Mouse (Mus musculus) MEL (cell line): ENCODE data around the gene Mex3a. TPM values are rescaled to one million over a fixed set of nuclear protein-coding genes. Genes with fewer than 3 reads are reported as not detected.

Source experiments
- DNase-seq: peaks from one replicate; pipeline ENCODE4 v3.0.0; 2011; ENCODE audit warnings: low read depth, low spot score
- H3K27ac ChIP-seq: 2 replicates; pipeline ENCODE4 v1.5.1; 2012; ENCODE audit warnings: low read depth, mild to moderate bottlenecking, control low read depth, low read length, moderate library complexity; ENCODE audit not compliant: control insufficient read depth
- H3K27me3 ChIP-seq, 2 experiments: fragments of 150-350 bp in 1 of 2; sonication (generic) in 1 of 2; 2 replicates each; pipeline ENCODE4 v1.6.1; 2012; ENCODE audit warnings: low read length in 2 of 2, mild to moderate bottlenecking in 2 of 2, improper control_type of control experiment in 1 of 2, moderate library complexity in 1 of 2; ENCODE audit not compliant: insufficient read depth in 2 of 2, control insufficient read depth in 1 of 2
- H3K36me3 ChIP-seq, 2 experiments: 2 replicates each; pipeline ENCODE4 v1.6.1; 2012 to 2014; ENCODE audit warnings: low read length in 2 of 2, improper control_type of control experiment in 1 of 2, inconsistent platforms in 1 of 2, mild to moderate bottlenecking in 1 of 2; ENCODE audit not compliant: insufficient read depth in 2 of 2, control insufficient read depth in 1 of 2
- H3K4me1 ChIP-seq, 2 experiments: fragments of 150-350 bp in 1 of 2; sonication (generic) in 1 of 2; 2 replicates each; pipeline ENCODE4 v1.6.1; 2012; ENCODE audit warnings: low read length in 2 of 2, improper control_type of control experiment in 1 of 2, mild to moderate bottlenecking in 1 of 2; ENCODE audit not compliant: insufficient read depth in 2 of 2, control insufficient read depth in 1 of 2
- H3K4me3 ChIP-seq, 2 experiments: fragments of 150-350 bp in 1 of 2; sonication (generic) in 1 of 2; 2 replicates each; pipeline ENCODE4 v1.5.1; 2012; ENCODE audit warnings: low read depth in 2 of 2, low read length in 2 of 2, mild to moderate bottlenecking in 2 of 2, moderate library complexity in 2 of 2, control low read depth in 1 of 2, improper control_type of control experiment in 1 of 2; ENCODE audit not compliant: control insufficient read depth in 1 of 2, insufficient read depth in 1 of 2
- H3K79me2 ChIP-seq: 2 replicates; pipeline ENCODE4 v1.6.1; 2012; ENCODE audit warnings: mild to moderate bottlenecking, low read length, moderate library complexity; ENCODE audit not compliant: control insufficient read depth, poor library complexity, insufficient read depth
- H3K9ac ChIP-seq: 2 replicates; pipeline ENCODE4 v1.6.1; 2012; ENCODE audit warnings: low read depth, mild to moderate bottlenecking, control low read depth, low read length, moderate library complexity; ENCODE audit not compliant: control insufficient read depth, poor library complexity, severe bottlenecking
- H3K9me3 ChIP-seq: fragments of 150-350 bp; sonication (generic); replicated peaks from 2 replicates; pipeline ENCODE4 v1.6.1; 2012; ENCODE audit warnings: mild to moderate bottlenecking, low read length, improper control_type of control experiment, moderate library complexity; ENCODE audit not compliant: insufficient read depth
- CHD1 ChIP-seq: IDR thresholded peaks from 2 replicates; pipeline ENCODE4 v1.6.1; 2012; ENCODE audit warnings: low read depth, mild to moderate bottlenecking, inconsistent platforms, low read length, improper control_type of control experiment
- CHD2 ChIP-seq: IDR thresholded peaks from 2 replicates; pipeline ENCODE4 v1.6.1; 2011; ENCODE audit warnings: low read length, improper control_type of control experiment
- E2F4 ChIP-seq: IDR thresholded peaks from 2 replicates; pipeline ENCODE4 v1.6.1; 2011; ENCODE audit warnings: low read depth, low read length, improper control_type of control experiment, borderline replicate concordance
- ELF1 ChIP-seq: IDR thresholded peaks from 2 replicates; pipeline ENCODE4 v1.6.1; 2014; ENCODE audit warnings: low read depth, mild to moderate bottlenecking, inconsistent platforms, low read length, improper control_type of control experiment, moderate library complexity
- EP300 ChIP-seq, 2 experiments: IDR thresholded peaks; 2 replicates each; pipeline ENCODE4 v1.6.1; 2011; ENCODE audit warnings: improper control_type of control experiment in 2 of 2, low read length in 2 of 2, low read depth in 1 of 2, mild to moderate bottlenecking in 1 of 2
- ETS1 ChIP-seq: IDR thresholded peaks from 2 replicates; pipeline ENCODE4 v1.6.1; 2012; ENCODE audit warnings: low read depth, mild to moderate bottlenecking, inconsistent platforms, low read length, improper control_type of control experiment, moderate library complexity
- GABPA ChIP-seq: IDR thresholded peaks from 2 replicates; pipeline ENCODE4 v1.6.1; 2012; ENCODE audit warnings: low read depth, mild to moderate bottlenecking, inconsistent platforms, low read length, improper control_type of control experiment, moderate library complexity
- GATA1 ChIP-seq: IDR thresholded peaks from 2 replicates; pipeline ENCODE4 v1.6.1; 2011; ENCODE audit warnings: low read depth, low read length, improper control_type of control experiment
- HCFC1 ChIP-seq: IDR thresholded peaks from 2 replicates; pipeline ENCODE4 v1.6.1; 2012; ENCODE audit warnings: low read depth, mild to moderate bottlenecking, inconsistent platforms, low read length, improper control_type of control experiment, moderate library complexity
- MEF2A ChIP-seq: IDR thresholded peaks from 2 replicates; pipeline ENCODE4 v1.6.1; 2014; ENCODE audit warnings: low read depth, mild to moderate bottlenecking, inconsistent platforms, low read length, improper control_type of control experiment; ENCODE audit not compliant: poor library complexity, insufficient replicate concordance, severe bottlenecking; ENCODE audit errors: extremely low read depth
- MYB ChIP-seq: IDR thresholded peaks from 2 replicates; pipeline ENCODE4 v1.6.1; 2011; ENCODE audit warnings: mild to moderate bottlenecking, low read depth, low read length, improper control_type of control experiment
- MYC ChIP-seq: IDR thresholded peaks from 2 replicates; pipeline ENCODE4 v1.6.1; 2011; ENCODE audit warnings: low read depth, mild to moderate bottlenecking, low read length, improper control_type of control experiment, moderate library complexity
- POLR2A ChIP-seq, 2 experiments: IDR thresholded peaks; 2 replicates each; pipeline ENCODE4 v1.6.1; 2011 to 2012; ENCODE audit warnings: low read length in 2 of 2, mild to moderate bottlenecking in 2 of 2, control low read depth in 1 of 2, improper control_type of control experiment in 1 of 2, low read depth in 1 of 2, moderate library complexity in 1 of 2; ENCODE audit not compliant: control insufficient read depth in 1 of 2, insufficient read depth in 1 of 2, poor library complexity in 1 of 2
- POLR2AphosphoS2 ChIP-seq: IDR thresholded peaks from 2 replicates; pipeline ENCODE4 v1.6.1; 2011; ENCODE audit warnings: low read length, improper control_type of control experiment
- RAD21 ChIP-seq: IDR thresholded peaks from 2 replicates; pipeline ENCODE4 v1.6.1; 2011; ENCODE audit warnings: mild to moderate bottlenecking, low read depth, low read length, improper control_type of control experiment
- RCOR1 ChIP-seq: IDR thresholded peaks from 2 replicates; pipeline ENCODE4 v1.6.1; 2012; ENCODE audit warnings: low read depth, mild to moderate bottlenecking, inconsistent platforms, low read length, improper control_type of control experiment
- TAL1 ChIP-seq: IDR thresholded peaks from 2 replicates; pipeline ENCODE4 v1.6.1; 2012; ENCODE audit warnings: mild to moderate bottlenecking, inconsistent platforms, low read length, moderate library complexity, mixed read lengths
- TBP ChIP-seq: IDR thresholded peaks from 2 replicates; pipeline ENCODE4 v1.8.0; 2011; ENCODE audit warnings: low read depth, low read length, improper control_type of control experiment
- TCF12 ChIP-seq: IDR thresholded peaks from 2 replicates; pipeline ENCODE4 v1.6.1; 2014; ENCODE audit warnings: low read depth, mild to moderate bottlenecking, inconsistent platforms, low read length, improper control_type of control experiment, moderate library complexity
- USF1 ChIP-seq: IDR thresholded peaks from 2 replicates; pipeline ENCODE4 v1.6.1; 2014; ENCODE audit warnings: low read depth, mild to moderate bottlenecking, inconsistent platforms, low read length, improper control_type of control experiment, moderate library complexity
- USF2 ChIP-seq, 2 experiments: IDR thresholded peaks; 2 replicates each; pipeline ENCODE4 v1.6.1; 2011 to 2012; ENCODE audit warnings: improper control_type of control experiment in 2 of 2, low read length in 2 of 2, borderline replicate concordance in 1 of 2, inconsistent platforms in 1 of 2, low read depth in 1 of 2, mild to moderate bottlenecking in 1 of 2; ENCODE audit not compliant: insufficient read depth in 1 of 2
- ZC3H11A ChIP-seq: IDR thresholded peaks from 2 replicates; pipeline ENCODE4 v1.6.1; 2012; ENCODE audit warnings: low read depth, mild to moderate bottlenecking, inconsistent platforms, low read length, improper control_type of control experiment
- ZKSCAN1 ChIP-seq: IDR thresholded peaks from 2 replicates; pipeline ENCODE4 v1.6.1; 2012; ENCODE audit warnings: low read depth, mild to moderate bottlenecking, inconsistent platforms, low read length, improper control_type of control experiment, moderate library complexity
- ZMIZ1 ChIP-seq: IDR thresholded peaks from 2 replicates; pipeline ENCODE4 v1.6.1; 2012; ENCODE audit warnings: low read depth, mild to moderate bottlenecking, inconsistent platforms, low read length, improper control_type of control experiment, moderate library complexity
- polyA plus RNA-seq, 2 experiments: library from polyadenylated mRNA; stranded (reverse) in 1 of 2; unstranded in 1 of 2; fragments of >175 nt in 1 of 2; fragments of >200 nt in 1 of 2; gene quantifications; 2 replicates each; pipeline versions ENCODE4 v1.2.1 to v1.2.4; 2012; ENCODE audit warnings: low replicate concordance in 2 of 2, low read depth in 1 of 2; ENCODE audit not compliant: insufficient read length in 2 of 2, insufficient read depth in 1 of 2, missing spikeins in 1 of 2
- total RNA-seq: library from RNA; depleted of rRNA; stranded (reverse); fragments of 300-350 nt; gene quantifications from 2 replicates; pipeline ENCODE4 v1.2.3, GENCODE M21; 2012

Mex3a gene
- total and polyA plus RNA-seq, 3 experiments: 5.5 to 10.1 TPM; not detected in 1

GRCm38 (mm10) chr3:88483621-88484020 is 48.6 kb upstream of the Mex3a start (continued):
- no peak for TF ChIP-seq RCOR1

DNA sequence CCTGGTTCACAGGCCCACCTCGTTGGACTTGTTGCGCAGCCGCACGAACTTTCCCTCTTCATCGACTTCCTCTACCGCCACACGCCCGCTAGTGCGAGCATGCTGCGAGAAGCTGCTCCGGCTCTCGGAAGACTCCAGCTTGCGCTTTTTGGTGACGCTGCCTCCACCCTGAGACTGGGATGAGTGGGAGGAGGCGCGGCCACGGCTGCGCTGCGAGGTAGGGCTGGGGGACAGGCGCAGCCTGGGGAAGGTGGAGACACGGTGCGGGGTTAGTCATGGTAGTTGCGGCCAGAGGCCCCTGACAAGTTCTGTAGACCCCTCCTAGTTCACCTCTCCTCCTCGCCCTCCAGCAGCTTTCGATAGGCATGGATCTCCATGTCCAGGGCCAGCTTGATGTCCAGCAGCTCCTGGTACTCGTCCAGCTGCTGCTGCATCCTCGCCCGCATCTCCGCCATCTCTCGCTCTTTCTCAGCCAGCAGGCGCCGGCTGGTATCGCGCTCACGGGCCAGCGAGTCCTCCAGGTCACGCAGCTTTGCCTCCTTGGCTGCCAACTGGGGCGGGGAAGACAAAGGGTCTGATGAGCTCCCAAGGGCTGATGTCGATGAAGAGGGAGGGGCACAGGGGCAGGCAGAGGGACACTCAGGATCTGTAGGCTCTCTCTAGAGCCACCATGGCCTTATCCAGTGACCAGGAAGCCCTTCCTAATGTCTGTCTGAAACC is 47.4 kb upstream of the Mex3a start:
- no peak overlapping the region for H3K27ac ChIP-seq
- H3K9ac ChIP-seq: no peak overlapping the region
- no peaks in the 10 kb centered on the region for H3K9me3 ChIP-seq
- TF ChIP-seq ZKSCAN1: no peak
- TF ChIP-seq RAD21: no peak
- no peak for TF ChIP-seq MYC
- TF ChIP-seq CHD2: no peak
- no peak for TF ChIP-seq USF2 (IDR thresholded peaks at IDR 0.05; ENCODE audit: borderline replicate concordance in 1 of 2, insufficient read depth in 1 of 2, low read depth in 1 of 2, low read length in 2 of 2)
- TF ChIP-seq GATA1: no peak
- TF ChIP-seq ETS1: no peak
- no peak for TF ChIP-seq HCFC1
- TF ChIP-seq EP300 (IDR thresholded peaks at IDR 0.05; ENCODE audit: low read depth in 1 of 2, low read length in 2 of 2): no peak
- no peak for TF ChIP-seq ZC3H11A
- no peak for TF ChIP-seq USF1
- TF ChIP-seq ELF1: no peak
- no peak for TF ChIP-seq TBP
- no peak for TF ChIP-seq ZMIZ1
- TF ChIP-seq TCF12: no peak
- TF ChIP-seq POLR2A (IDR thresholded peaks at IDR 0.05; ENCODE audit: control insufficient read depth in 1 of 2, insufficient read depth in 1 of 2, low read depth in 1 of 2, low read length in 2 of 2, poor library complexity in 1 of 2): no peak
- no peak for TF ChIP-seq GABPA
- TF ChIP-seq TAL1: no peak
- TF ChIP-seq, all 39 proteins: peak for 0
- Histone ChIP-seq H3K36me3 (peaks cover 0 to 15% of the 10 kb centered on the region in 2 experiments), H3K27me3 (no peaks in the 10 kb centered on the region), H3K79me2 (peaks cover 5% of the 10 kb centered on the region; the same call in 1 of the 2 replicates), H3K4me3 (no peak overlapping the region), H3K4me1 (peaks cover 4 to 14% of the 10 kb centered on the region in 2 experiments)
- DNase-seq: no peak

DNA sequence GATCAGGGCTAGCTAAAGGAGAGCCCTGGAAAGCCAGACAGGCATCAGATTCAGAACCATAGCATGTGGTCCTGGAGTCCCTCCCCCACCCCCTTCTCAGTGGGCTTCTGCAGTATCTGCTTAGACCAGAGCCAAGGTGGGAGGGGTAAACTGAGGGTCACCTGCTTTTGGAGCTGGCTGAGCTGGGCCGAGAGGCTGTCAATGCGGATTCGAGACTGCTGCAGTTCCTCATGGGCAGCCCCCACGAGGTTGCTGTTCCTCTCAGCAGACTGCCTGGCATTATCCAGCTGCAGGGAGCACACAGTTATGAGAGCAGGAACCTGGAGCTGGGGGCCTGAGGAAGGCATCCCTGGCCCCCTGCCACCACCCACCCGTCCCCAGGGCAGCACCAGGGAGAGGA is 46.2 kb upstream of the Mex3a start:
- Histone ChIP-seq H3K4me1 (peaks cover 17 to 26% of the 10 kb centered on the region in 2 experiments), H3K27me3 (no peaks in the 10 kb centered on the region)

More for the DNA sequence above, 46.2 kb upstream of the Mex3a start:
- peaks cover 0 to 27% of the 10 kb centered on the region in 2 experiments for H3K36me3 ChIP-seq
- no peak for TF ChIP-seq ZKSCAN1
- TF ChIP-seq CHD1: no peak
- no peak for TF ChIP-seq TAL1
- no peak for TF ChIP-seq MEF2A
- TF ChIP-seq POLR2AphosphoS2: no peak
- no peak for TF ChIP-seq USF1
- TF ChIP-seq MYB: no peak
- no peak for TF ChIP-seq E2F4
- no peak for TF ChIP-seq TBP
- TF ChIP-seq RCOR1: no peak
- TF ChIP-seq, all 39 proteins: peak for 0
- Histone ChIP-seq H3K79me2 (peaks cover 15% of the 10 kb centered on the region), H3K9me3 (no peaks in the 10 kb centered on the region), H3K27ac (no peak overlapping the region), H3K9ac (no peak overlapping the region), H3K4me3 (no peak overlapping the region)
- DNase-seq: no peak
